Mouse (Mus musculus): ENCODE measurements around the gene Pde7b. TPM values are rescaled to one million over a fixed set of nuclear protein-coding genes. Genes with fewer than 3 reads are reported as not detected.

Pde7b gene
- polyA plus RNA-seq, 2 experiments, result 0.22 to 0.39 TPM

DNA sequence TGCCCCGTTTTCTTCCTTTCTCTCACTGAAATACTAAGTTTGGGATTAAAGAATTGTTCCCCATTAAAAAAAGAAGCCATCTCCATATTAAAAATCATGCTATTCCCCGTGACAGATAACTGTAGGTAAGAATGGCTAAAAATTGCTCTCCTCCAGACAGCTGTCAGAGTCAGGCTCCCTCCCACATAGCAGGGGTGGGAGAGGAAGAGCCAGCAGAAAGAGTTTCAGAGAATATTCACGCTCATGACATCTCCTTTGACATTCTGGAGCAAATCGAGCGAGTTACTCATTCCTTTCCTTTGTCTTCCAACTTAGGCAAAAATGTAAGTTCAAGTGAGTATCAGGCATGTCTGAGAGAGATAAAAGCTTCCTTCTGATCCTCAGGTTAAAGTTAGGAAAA, 8.7 kb upstream of the Pde7b start:
- Histone ChIP-seq H3K9ac (replicated peaks) (no peak overlapping the region), H3K4me1 (replicated peaks; ENCODE audit: control insufficient read depth in 2 of 2, insufficient read depth in 2 of 2, low read length in 1 of 2) (peaks cover 18 to 21% of the 10 kb centered on the region in 2 experiments), H3K4me2 (ENCODE audit: low read depth) (no peak overlapping the region), H3K27me3 (ENCODE audit: control insufficient read depth, insufficient read depth, low read length) (no peaks in the 10 kb centered on the region), H3K27ac (no peak overlapping the region), H3K4me3 (ENCODE audit: insufficient read depth in 1 of 2, low read depth in 2 of 2, low read length in 2 of 2) (no peak overlapping the region), H3K36me3 (replicated peaks; ENCODE audit: control insufficient read depth, insufficient read depth, low read depth) (no peaks in the 10 kb centered on the region), H3K9me3 (ENCODE audit: control insufficient read depth, low read length) (no peaks in the 10 kb centered on the region)
- no peak for DNase-seq (ENCODE audit: low read depth in 3 of 3, low spot score in 3 of 3)
- no peak for ATAC-seq (ENCODE audit: insufficient read depth)
- 51% methylated on average over 5 of the region's 5 CpGs for WGBS (ENCODE audit: insufficient replicate concordance)
- TF ChIP-seq EP300 (IDR thresholded peaks at IDR 0.05; ENCODE audit: low read depth) (no peak), CTCF (IDR thresholded peaks at IDR 0.05; ENCODE audit: low read depth) (no peak)

DNA sequence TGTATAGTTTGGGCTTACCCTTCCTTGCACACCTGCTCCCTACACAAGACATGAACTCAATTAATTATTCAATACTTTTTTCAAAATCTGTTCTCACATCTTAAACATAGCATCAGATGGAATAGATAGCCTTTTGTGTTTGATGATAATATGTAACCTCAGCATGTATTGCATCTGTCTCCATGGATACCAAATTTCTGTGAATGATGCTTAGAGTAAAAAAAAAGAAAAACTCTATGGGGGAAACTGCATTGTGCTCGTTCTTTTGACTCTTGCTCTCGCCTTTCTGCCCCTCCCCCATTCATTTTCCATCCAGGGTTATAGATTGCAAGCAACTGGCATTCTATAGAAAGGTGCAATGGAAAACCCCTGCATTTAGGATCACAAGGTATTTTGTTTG, 7.3 kb upstream of the Pde7b start:
- no peaks in the 10 kb centered on the region for H3K9me3 ChIP-seq (ENCODE audit: control insufficient read depth, low read length)
- peaks cover 14 to 16% of the 10 kb centered on the region in 2 experiments for H3K4me1 ChIP-seq (replicated peaks; ENCODE audit: control insufficient read depth in 2 of 2, insufficient read depth in 2 of 2, low read length in 1 of 2)
- no peak for DNase-seq (ENCODE audit: low read depth in 3 of 3, low spot score in 3 of 3)
- no peaks in the 10 kb centered on the region for H3K27me3 ChIP-seq (ENCODE audit: control insufficient read depth, insufficient read depth, low read length)
- TF ChIP-seq CTCF (IDR thresholded peaks at IDR 0.05; ENCODE audit: low read depth) (no peak), EP300 (IDR thresholded peaks at IDR 0.05; ENCODE audit: low read depth) (no peak)
- WGBS (ENCODE audit: insufficient replicate concordance), result 46% methylated on average over 2 of the region's 2 CpGs
- no peak overlapping the region for H3K4me3 ChIP-seq (ENCODE audit: insufficient read depth in 1 of 2, low read depth in 2 of 2, low read length in 2 of 2)
- no peak for ATAC-seq (ENCODE audit: insufficient read depth)
- H3K27ac ChIP-seq, result no peak overlapping the region
- no peak overlapping the region for H3K9ac ChIP-seq (replicated peaks)
- H3K4me2 ChIP-seq (ENCODE audit: low read depth), result no peak overlapping the region
- H3K36me3 ChIP-seq (replicated peaks; ENCODE audit: control insufficient read depth, insufficient read depth, low read depth), result no peaks in the 10 kb centered on the region

DNA sequence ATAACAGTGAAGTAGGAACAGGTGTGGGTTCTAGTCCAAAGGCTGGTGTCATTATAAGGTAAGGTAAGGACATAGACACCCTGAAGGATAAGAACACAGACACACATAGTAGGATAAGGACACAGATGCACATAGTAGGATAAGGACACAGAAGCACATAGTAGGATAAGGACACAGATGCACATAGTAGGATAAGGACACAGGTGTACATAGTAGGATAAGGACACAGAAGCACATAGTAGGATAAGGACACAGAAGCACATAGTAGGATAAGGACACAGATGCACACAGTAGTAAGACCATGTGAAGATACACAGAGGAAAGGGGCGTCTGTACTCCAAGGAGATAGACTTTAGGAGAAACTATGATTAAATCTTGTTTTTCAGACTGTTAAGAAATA, 5.2 kb upstream of the Pde7b start:
- no peak for ATAC-seq (ENCODE audit: insufficient read depth)

DNA sequence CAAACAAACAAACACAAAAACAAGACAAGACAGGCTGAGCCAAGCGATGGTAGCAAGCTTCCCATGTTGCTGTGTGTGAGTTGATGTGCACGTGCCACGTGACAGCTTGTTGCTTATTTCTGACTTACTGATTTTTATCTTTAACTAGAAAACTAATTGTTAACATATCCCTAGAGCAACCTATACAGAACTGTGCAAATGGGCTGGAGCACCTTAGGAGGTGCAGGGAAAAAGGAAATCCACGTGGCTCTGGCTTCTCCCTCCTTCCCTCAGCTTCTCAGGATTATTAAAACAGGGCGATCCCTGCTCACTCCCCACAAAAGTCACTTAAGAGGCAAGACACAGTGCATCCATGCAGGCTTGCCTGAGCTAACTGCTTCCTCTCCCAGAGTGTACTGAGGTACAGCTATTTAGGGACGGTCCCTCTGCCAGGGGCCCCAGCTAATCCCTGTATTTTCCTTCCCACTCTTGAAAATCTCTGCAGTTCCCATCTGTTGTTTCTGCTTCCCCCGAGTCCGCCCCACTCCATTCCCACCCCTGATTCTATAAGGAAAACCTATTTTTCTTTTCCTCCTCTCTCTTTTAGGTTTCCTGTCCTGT, 606 bp upstream of the Pde7b start:
- WGBS (ENCODE audit: insufficient replicate concordance), result 47% methylated on average over 8 of the region's 8 CpGs
- TF ChIP-seq CTCF (IDR thresholded peaks at IDR 0.05; ENCODE audit: low read depth), result no peak
- TF ChIP-seq EP300 (IDR thresholded peaks at IDR 0.05; ENCODE audit: low read depth), result no peak
- no peak overlapping the region for H3K27ac ChIP-seq
- ATAC-seq (ENCODE audit: insufficient read depth) (no peak), DNase-seq (ENCODE audit: low read depth in 3 of 3, low spot score in 3 of 3) (no peak)
- peak overlapping the region; percentile 67 for H3K4me2 ChIP-seq (ENCODE audit: low read depth)
- no peaks in the 10 kb centered on the region for H3K36me3 ChIP-seq (replicated peaks; ENCODE audit: control insufficient read depth, insufficient read depth, low read depth)
- peaks cover 0 to 10% of the 10 kb centered on the region in 2 experiments; a peak in 2 of 4 replicates for H3K4me1 ChIP-seq (replicated peaks; ENCODE audit: control insufficient read depth in 2 of 2, insufficient read depth in 2 of 2, low read length in 1 of 2)
- no peak overlapping the region for H3K4me3 ChIP-seq (ENCODE audit: insufficient read depth in 1 of 2, low read depth in 2 of 2, low read length in 2 of 2)
- no peak overlapping the region; the same call in 1 of the 2 replicates for H3K9ac ChIP-seq (replicated peaks)
- H3K9me3 ChIP-seq (ENCODE audit: control insufficient read depth, low read length), result no peaks in the 10 kb centered on the region
- H3K27me3 ChIP-seq (ENCODE audit: control insufficient read depth, insufficient read depth, low read length), result no peaks in the 10 kb centered on the region

More for the DNA sequence above, 5.2 kb upstream of the Pde7b start:
- H3K4me3 ChIP-seq (ENCODE audit: insufficient read depth in 1 of 2, low read depth in 2 of 2, low read length in 2 of 2), result no peak overlapping the region
- H3K4me1 ChIP-seq (replicated peaks; ENCODE audit: control insufficient read depth in 2 of 2, insufficient read depth in 2 of 2, low read length in 1 of 2), result 0 out of 4 replicates have a peak, but pooled peaks cover 0 to 2% of the 10 kb centered on the region in 2 experiments
- H3K9me3 ChIP-seq (ENCODE audit: control insufficient read depth, low read length), result no peaks in the 10 kb centered on the region
- H3K36me3 ChIP-seq (replicated peaks; ENCODE audit: control insufficient read depth, insufficient read depth, low read depth), result no peaks in the 10 kb centered on the region
- no peak overlapping the region for H3K9ac ChIP-seq (replicated peaks)
- no peaks in the 10 kb centered on the region for H3K27me3 ChIP-seq (ENCODE audit: control insufficient read depth, insufficient read depth, low read length)
- WGBS (ENCODE audit: insufficient replicate concordance), result 50% methylated on average over 1 of the region's 1 CpGs
- no peak overlapping the region for H3K27ac ChIP-seq
- H3K4me2 ChIP-seq (ENCODE audit: low read depth), result no peak overlapping the region
- DNase-seq (ENCODE audit: low read depth in 3 of 3, low spot score in 3 of 3), result no peak
- TF ChIP-seq CTCF (IDR thresholded peaks at IDR 0.05; ENCODE audit: low read depth) (no peak), EP300 (IDR thresholded peaks at IDR 0.05; ENCODE audit: low read depth) (no peak)

DNA sequence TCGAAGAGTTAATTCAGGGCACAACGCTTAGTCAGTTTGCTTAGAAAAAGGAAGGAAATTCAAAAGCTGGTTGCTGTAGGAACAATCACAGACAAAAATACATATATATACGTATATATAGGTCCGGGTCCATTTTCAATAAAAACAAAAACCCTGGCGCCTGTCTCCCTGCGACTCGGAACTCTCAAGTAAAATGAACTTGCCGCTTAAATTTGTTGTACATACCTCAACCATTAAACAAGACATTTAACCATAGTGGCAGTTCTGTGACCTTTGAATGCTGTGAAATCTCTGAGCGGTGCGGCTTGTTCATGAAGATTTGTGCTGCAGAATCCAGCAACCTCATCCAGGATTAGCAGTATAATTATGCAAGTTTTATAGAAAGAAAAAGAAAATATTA, 427 bp downstream of the Pde7b start:
- H3K4me2 ChIP-seq (ENCODE audit: low read depth), result peak overlapping the region; percentile 67
- 19% methylated on average over 10 of the region's 10 CpGs for WGBS (ENCODE audit: insufficient replicate concordance)
- ATAC-seq (ENCODE audit: insufficient read depth), result no peak
- no peaks in the 10 kb centered on the region for H3K27me3 ChIP-seq (ENCODE audit: control insufficient read depth, insufficient read depth, low read length)
- H3K27ac ChIP-seq, result no peak overlapping the region
- peak overlapping the region; percentile 29 to 42; a peak in 3 of 4 replicates for H3K4me3 ChIP-seq (ENCODE audit: insufficient read depth in 1 of 2, low read depth in 2 of 2, low read length in 2 of 2)
- H3K9me3 ChIP-seq (ENCODE audit: control insufficient read depth, low read length), result no peaks in the 10 kb centered on the region
- H3K4me1 ChIP-seq (replicated peaks; ENCODE audit: control insufficient read depth in 2 of 2, insufficient read depth in 2 of 2, low read length in 1 of 2), result peaks cover 0 to 12% of the 10 kb centered on the region in 2 experiments; a peak in 2 of 4 replicates
- DNase-seq (ENCODE audit: low read depth in 3 of 3, low spot score in 3 of 3), result no peak
- no peaks in the 10 kb centered on the region for H3K36me3 ChIP-seq (replicated peaks; ENCODE audit: control insufficient read depth, insufficient read depth, low read depth)
- no peak for TF ChIP-seq EP300 (IDR thresholded peaks at IDR 0.05; ENCODE audit: low read depth)
- TF ChIP-seq CTCF (IDR thresholded peaks at IDR 0.05; ENCODE audit: low read depth), result no peak
- peak overlapping the region; percentile 56 for H3K9ac ChIP-seq (replicated peaks)
